Mouse (Mus musculus) thymus, adult 2 months (tissue): ENCODE data around the gene Nphp4.

Experiments used
- CTCF ChIP-seq: fragments of 200-500 bp; IDR thresholded peaks from 2 replicates; pipeline ENCODE4 v1.5.1; 2012; ENCODE audit warnings: mild to moderate bottlenecking, control low read depth, low read length, moderate library complexity, borderline replicate concordance; ENCODE audit not compliant: control insufficient read depth, poor library complexity, insufficient read depth; ENCODE audit errors: extremely low read depth
- POLR2A ChIP-seq: fragments of 200-500 bp; IDR thresholded peaks from 2 replicates; pipeline ENCODE4 v1.6.1; 2012; ENCODE audit warnings: mild to moderate bottlenecking, low read length, control low read depth, moderate library complexity; ENCODE audit not compliant: control insufficient read depth, poor library complexity, insufficient read depth; ENCODE audit errors: extremely low read depth

GRCm38 (mm10) chr4:152520083-152520482 lies 43.6 kb downstream of the Nphp4 start:
- TF ChIP-seq POLR2A: no peak
- peak; percentile 68; the same call in 1 of the 2 replicates for TF ChIP-seq CTCF
